ENCODE assay signal across 8 mouse cellular contexts in the genomic region with DNA sequence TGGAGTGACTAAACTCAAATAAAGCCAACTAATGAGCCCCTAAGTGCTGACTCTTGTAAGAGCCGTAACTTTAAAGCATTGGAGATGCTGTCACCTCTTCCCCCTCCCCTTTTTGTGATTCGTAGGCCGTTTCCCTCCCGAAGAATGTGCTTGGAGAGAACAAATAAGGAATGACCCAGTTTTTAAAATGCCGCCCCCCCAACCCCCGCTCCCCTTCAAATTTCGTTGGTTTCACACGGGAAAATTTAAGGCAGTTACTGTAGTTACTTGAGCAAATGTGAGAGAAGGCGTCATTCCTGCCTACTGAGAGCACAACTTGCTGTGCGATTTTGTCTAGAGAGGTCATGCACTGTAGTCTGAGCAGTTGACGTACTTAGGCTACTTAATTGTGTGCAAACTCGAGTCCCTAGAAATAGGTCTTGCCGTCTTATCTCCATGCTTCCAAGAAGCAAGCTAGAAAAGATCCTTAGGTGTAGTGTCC. TPM values are rescaled to one million over a fixed set of nuclear protein-coding genes. Genes with fewer than 3 reads are reported as not detected.
DNase-seq lines count a peak whose midpoint lies in the region.

No protein-coding gene starts in this region.

- peak; percentile 13 to 35 for DNase-seq in left cerebral cortex, adult 18-20 months (ENCODE audit: low spot score in 2 of 2)
- no peak for DNase-seq in left cerebral cortex, adult 11 months (ENCODE audit: low spot score)
- DNase-seq in c-Kit-positive CD71-positive TER-119-negative erythroid progenitor cells, embryonic 14.5 days (ENCODE audit: low read depth) = peak; percentile 56
- peak; percentile 14 to 46 for DNase-seq in frontal cortex, adult 2 months (ENCODE audit: extremely low spot score in 1 of 2, low spot score in 1 of 2)
- peak; percentile 35 for DNase-seq in kidney, postnatal 10 days
- DNase-seq in lung, postnatal 14 days = peak; percentile 15
- peak; percentile 45 for DNase-seq in skeletal muscle tissue, adult 2 months (ENCODE audit: low read depth, low spot score)
- DNase-seq in layer of hippocampus, adult 9-10 months (ENCODE audit: low spot score) = no peak

RNA-seq across cellular contexts. Expression of gene Dennd4c, which starts 1.0 kb away (rescaled TPM):
- 10 to 100 TPM; 10.2 to 11.6 TPM for total RNA-seq in left cerebral cortex, adult 18-20 months (2021)
- 6.9 and 7.5 TPM in 2 replicates for polyA plus RNA-seq in frontal cortex, adult 2 months (2012; rRNA removed)

Comparison
In these comparisons a context has a peak if more than half of its experiments do, and no peak if none do; other contexts are left out.
1. DNase-seq: peak in left cerebral cortex, adult 18-20 months (2 of 2), c-Kit-positive CD71-positive TER-119-negative erythroid progenitor cells, embryonic 14.5 days (single experiment), frontal cortex, adult 2 months (2 of 2), kidney, postnatal 10 days (single experiment), lung, postnatal 14 days (single experiment) and skeletal muscle tissue, adult 2 months (single experiment); none in left cerebral cortex, adult 11 months (single experiment) and layer of hippocampus, adult 9-10 months (single experiment).